Mouse (Mus musculus) layer of hippocampus, postnatal 14 days (tissue): Measurements from ENCODE around the gene Jph4. TPM values are rescaled to one million over a fixed set of nuclear protein-coding genes. Genes with fewer than 3 reads are reported as not detected.

Source experiments
- DNase-seq, 2 experiments: peaks; one replicate each; pipeline ENCODE4 v3.0.0; 2021 to 2022; ENCODE audit warnings: low spot score in 2 of 2, mixed read lengths in 1 of 2
- total RNA-seq, 2 experiments: library from RNA; stranded (reverse); gene quantifications; 2 replicates each; pipeline ENCODE4 v1.2.3; 2021

Gene Jph4
- total RNA-seq, 2 experiments from 2014 or later, result 408 to 411 TPM

GRCm38 (mm10) chr14:55119421-55120134 is 2.8 kb upstream of the Jph4 start:
- no peak for DNase-seq

- DNase-seq, result no peak
These were observed 2.1 kb upstream of the Jph4 start for GRCm38 (mm10) chr14:55118852-55119251.

- DNase-seq, result no peak
These were observed 889 bp downstream of the Jph4 start for GRCm38 (mm10) chr14:55115846-55116245.

GRCm38 (mm10) chr14:55114759-55115701 is 1.7 kb downstream of the Jph4 start:
- DNase-seq, result peak in 1 of 2 experiments; percentile 62

- peak in 1 of 2 experiments; percentile 40 for DNase-seq
These were observed 2.6 kb downstream of the Jph4 start for GRCm38 (mm10) chr14:55113975-55114645.

GRCm38 (mm10) chr14:55113351-55113974 is 3.3 kb downstream of the Jph4 start:
- DNase-seq, result no peak

GRCm38 (mm10) chr14:55111720-55112119 is 5.0 kb downstream of the Jph4 start:
- peak in 1 of 2 experiments; percentile 63 for DNase-seq

- no peak for DNase-seq
These were observed 6.7 kb downstream of the Jph4 start for GRCm38 (mm10) chr14:55110076-55110475.

- peak in 1 of 2 experiments; percentile 49 for DNase-seq
These were observed 7.5 kb downstream of the Jph4 start for GRCm38 (mm10) chr14:55109048-55109873.

- peak; percentile 70 to 91 for DNase-seq
These were observed 8.4 kb downstream of the Jph4 start for GRCm38 (mm10) chr14:55108202-55108870.

- peak in 1 of 2 experiments; percentile 23 for DNase-seq
These were observed 9.7 kb downstream of the Jph4 start for GRCm38 (mm10) chr14:55106990-55107389.

GRCm38 (mm10) chr14:55105836-55106809 is 10.6 kb downstream of the Jph4 start, which contains the start of gene Ap1g2:
Gene Ap1g2 (minus strand): TSS chr14:55106593.
- DNase-seq, result peak; percentile 86 to 91

- DNase-seq, result no peak
These were observed 11.3 kb downstream of the Jph4 start for GRCm38 (mm10) chr14:55105386-55105785.

GRCm38 (mm10) chr14:55104365-55104764 is 12.4 kb downstream of the Jph4 start:
- DNase-seq, result no peak

GRCm38 (mm10) chr14:55102253-55102785 is 14.4 kb downstream of the Jph4 start:
- peak in 1 of 2 experiments; percentile 23 for DNase-seq

- peak in 1 of 2 experiments; percentile 66 for DNase-seq
These were observed 15.1 kb downstream of the Jph4 start for GRCm38 (mm10) chr14:55101592-55101991.

- DNase-seq, result peak in 1 of 2 experiments; percentile 61
These were observed 18.7 kb downstream of the Jph4 start for GRCm38 (mm10) chr14:55098067-55098466.

GRCm38 (mm10) chr14:55097646-55098045 is 19.1 kb downstream of the Jph4 start:
- DNase-seq, result no peak
